Mouse (Mus musculus): ENCODE measurements around the gene Capn9. TPM values are rescaled to one million over a fixed set of nuclear protein-coding genes. Genes with fewer than 3 reads are reported as not detected.
A peak's percentile ranks its signal among the peaks of the same experiment; 100 is the strongest.

Gene Capn9
- polyA plus RNA-seq, 1 experiment from 2014 or later = 0.16 TPM

- ATAC-seq (peak; percentile 7; the same call in 1 of the 2 replicates), DNase-seq (ENCODE audit: low spot score) (peak; percentile 57)
- peak overlapping the region; percentile 14; the same call in 1 of the 2 replicates for H3K4me2 ChIP-seq (replicated peaks; ENCODE audit: low read depth, low read length)
- no peak for TF ChIP-seq EP300 (IDR thresholded peaks at IDR 0.05)
- TF ChIP-seq CTCF (IDR thresholded peaks at IDR 0.05) = no peak
- WGBS = 56% methylated on average over 3 of the region's 3 CpGs
- no peak overlapping the region for H3K27ac ChIP-seq (ENCODE audit: low read length)
- H3K9ac ChIP-seq (replicated peaks; ENCODE audit: low read depth) = no peak overlapping the region
- no peaks in the 10 kb centered on the region for H3K36me3 ChIP-seq (ENCODE audit: insufficient read depth, low read length)
- H3K9me3 ChIP-seq (ENCODE audit: low read length) = no peaks in the 10 kb centered on the region
- no peaks in the 10 kb centered on the region for H3K27me3 ChIP-seq (replicated peaks; ENCODE audit: insufficient read depth, low read length)
- H3K4me1 ChIP-seq (ENCODE audit: insufficient read depth, low read depth, low read length) = no peaks in the 10 kb centered on the region
- 0 out of 2 replicates have a peak overlapping the region, but pooled peaks have one; percentile 10 for H3K4me3 ChIP-seq (ENCODE audit: low read depth, low read length)
These were observed 8.3 kb upstream of the Capn9 start for GRCm38 (mm10) chr8:124567584-124567983.

- H3K9ac ChIP-seq (replicated peaks; ENCODE audit: low read depth) = no peak overlapping the region
- H3K27ac ChIP-seq (ENCODE audit: low read length) = 0 out of 2 replicates have a peak overlapping the region, but pooled peaks have one; percentile 26
- H3K4me2 ChIP-seq (replicated peaks; ENCODE audit: low read depth, low read length) = peak overlapping the region; percentile 11; the same call in 1 of the 2 replicates
- TF ChIP-seq EP300 (IDR thresholded peaks at IDR 0.05) (no peak), CTCF (IDR thresholded peaks at IDR 0.05) (no peak)
- H3K36me3 ChIP-seq (ENCODE audit: insufficient read depth, low read length) = no peaks in the 10 kb centered on the region
- H3K27me3 ChIP-seq (replicated peaks; ENCODE audit: insufficient read depth, low read length) = no peaks in the 10 kb centered on the region
- no peak for DNase-seq (ENCODE audit: low spot score)
- H3K9me3 ChIP-seq (ENCODE audit: low read length) = no peaks in the 10 kb centered on the region
- no peaks in the 10 kb centered on the region for H3K4me1 ChIP-seq (ENCODE audit: insufficient read depth, low read depth, low read length)
- no peak for ATAC-seq
- 52% methylated on average over 2 of the region's 2 CpGs for WGBS
- no peak overlapping the region for H3K4me3 ChIP-seq (ENCODE audit: low read depth, low read length)
These were observed 6.8 kb upstream of the Capn9 start for GRCm38 (mm10) chr8:124569100-124569499.

- peak; percentile 16; the same call in 1 of the 2 replicates for ATAC-seq
- 51% methylated on average over 2 of the region's 2 CpGs for WGBS
- Histone ChIP-seq H3K4me3 (ENCODE audit: low read depth, low read length) (no peak within 1 kb of the TSS), H3K27me3 (replicated peaks; ENCODE audit: insufficient read depth, low read length) (no peaks in the 10 kb centered on the region), H3K27ac (ENCODE audit: low read length) (peak within 1 kb of the TSS; percentile 63; the same call in 1 of the 2 replicates), H3K36me3 (ENCODE audit: insufficient read depth, low read length) (no peaks in the 10 kb centered on the region), H3K4me1 (ENCODE audit: insufficient read depth, low read depth, low read length) (no peaks in the 10 kb centered on the region), H3K9me3 (ENCODE audit: low read length) (no peaks in the 10 kb centered on the region), H3K9ac (replicated peaks; ENCODE audit: low read depth) (no peak within 1 kb of the TSS), H3K4me2 (replicated peaks; ENCODE audit: low read depth, low read length) (peak within 1 kb of the TSS; percentile 14; the same call in 1 of the 2 replicates)
- TF ChIP-seq CTCF (IDR thresholded peaks at IDR 0.05) (no peak), EP300 (IDR thresholded peaks at IDR 0.05) (no peak)
- DNase-seq (ENCODE audit: low spot score) = peak; percentile 65
These were observed 6.3 kb upstream of the Capn9 start, which contains the start of gene Agt for GRCm38 (mm10) chr8:124569593-124569992. Agt (minus strand) TSS chr8:124569706.

- WGBS = 45% methylated on average over 8 of the region's 8 CpGs
- peak; percentile 92 for DNase-seq (ENCODE audit: low spot score)
These were observed 4.0 kb upstream of the Capn9 start for GRCm38 (mm10) chr8:124571732-124572429.

GRCm38 (mm10) chr8:124572430-124572775, 3.5 kb upstream of the Capn9 start:
- H3K4me1 ChIP-seq (ENCODE audit: insufficient read depth, low read depth, low read length) = no peaks in the 10 kb centered on the region
- H3K27ac ChIP-seq (ENCODE audit: low read length) = no peak overlapping the region
- no peak for DNase-seq (ENCODE audit: low spot score)
- no peak overlapping the region for H3K4me3 ChIP-seq (ENCODE audit: low read depth, low read length)
- H3K9ac ChIP-seq (replicated peaks; ENCODE audit: low read depth) = no peak overlapping the region
- H3K36me3 ChIP-seq (ENCODE audit: insufficient read depth, low read length) = no peaks in the 10 kb centered on the region
- ATAC-seq = no peak
- TF ChIP-seq EP300 (IDR thresholded peaks at IDR 0.05) (no peak), CTCF (IDR thresholded peaks at IDR 0.05) (no peak)
- H3K27me3 ChIP-seq (replicated peaks; ENCODE audit: insufficient read depth, low read length) = no peaks in the 10 kb centered on the region
- H3K9me3 ChIP-seq (ENCODE audit: low read length) = no peaks in the 10 kb centered on the region
- H3K4me2 ChIP-seq (replicated peaks; ENCODE audit: low read depth, low read length) = no peak overlapping the region

More at GRCm38 (mm10) chr8:124571732-124572429, 4.0 kb upstream of the Capn9 start:
- H3K36me3 ChIP-seq (ENCODE audit: insufficient read depth, low read length) = no peaks in the 10 kb centered on the region
- no peak overlapping the region for H3K4me2 ChIP-seq (replicated peaks; ENCODE audit: low read depth, low read length)
- no peak overlapping the region for H3K9ac ChIP-seq (replicated peaks; ENCODE audit: low read depth)
- no peaks in the 10 kb centered on the region for H3K4me1 ChIP-seq (ENCODE audit: insufficient read depth, low read depth, low read length)
- peak; percentile 75 for ATAC-seq
- H3K27me3 ChIP-seq (replicated peaks; ENCODE audit: insufficient read depth, low read length) = no peaks in the 10 kb centered on the region
- peak overlapping the region; percentile 63 for H3K27ac ChIP-seq (ENCODE audit: low read length)
- no peaks in the 10 kb centered on the region for H3K9me3 ChIP-seq (ENCODE audit: low read length)
- H3K4me3 ChIP-seq (ENCODE audit: low read depth, low read length) = no peak overlapping the region
- TF ChIP-seq CTCF (IDR thresholded peaks at IDR 0.05) = no peak
- peak; percentile 84 for TF ChIP-seq EP300 (IDR thresholded peaks at IDR 0.05)

- H3K4me1 ChIP-seq (ENCODE audit: insufficient read depth, low read depth, low read length) = no peaks in the 10 kb centered on the region
- H3K27ac ChIP-seq (ENCODE audit: low read length) = peak overlapping the region; percentile 78
- peak; percentile 48 for TF ChIP-seq EP300 (IDR thresholded peaks at IDR 0.05)
- peak; percentile 91 for TF ChIP-seq CTCF (IDR thresholded peaks at IDR 0.05)
- WGBS = 49% methylated on average over 15 of the region's 15 CpGs
- ATAC-seq (peak; percentile 49), DNase-seq (ENCODE audit: low spot score) (peak; percentile 94)
- H3K27me3 ChIP-seq (replicated peaks; ENCODE audit: insufficient read depth, low read length) = no peaks in the 10 kb centered on the region
- H3K9ac ChIP-seq (replicated peaks; ENCODE audit: low read depth) = no peak overlapping the region
- no peak overlapping the region for H3K4me3 ChIP-seq (ENCODE audit: low read depth, low read length)
- H3K4me2 ChIP-seq (replicated peaks; ENCODE audit: low read depth, low read length) = no peak overlapping the region
- no peaks in the 10 kb centered on the region for H3K9me3 ChIP-seq (ENCODE audit: low read length)
- no peaks in the 10 kb centered on the region for H3K36me3 ChIP-seq (ENCODE audit: insufficient read depth, low read length)
These were observed 2.2 kb upstream of the Capn9 start for GRCm38 (mm10) chr8:124573552-124574340.
